Mouse (Mus musculus): ENCODE measurements around the gene Napa. TPM values are rescaled to one million over a fixed set of nuclear protein-coding genes. Genes with fewer than 3 reads are reported as not detected.

Napa gene
- total RNA-seq, 4 experiments from 2014 or later, result 289 to 306 (median 297) TPM

Other genes starting within 250 kb of the Napa start
- not detected for gene Crx, start 218.5 kb upstream of the Napa start, total RNA-seq (2022)
- under 1 TPM in 1 of 4 experiments, not detected in 3; 0.23 TPM for gene Crxos, start 215.8 kb upstream of the Napa start, total RNA-seq (2022)
- gene Selenow, start 176.1 kb upstream of the Napa start, total RNA-seq (2022), result 1,000 to 10,000 TPM; 1,057 to 1,355 (median 1,220) TPM
- gene Nop53, start 152.4 kb upstream of the Napa start, total RNA-seq (2022), result 100 to 1,000 TPM; 103 to 147 (median 122) TPM
- gene Ehd2, start 130.9 kb upstream of the Napa start, total RNA-seq (2022), result 10 to 100 TPM in 1 of 4 experiments, 1 to 10 TPM in 3; 6.3 to 10.3 (median 8.7) TPM
- gene Bicra, start 50.5 kb upstream of the Napa start, total RNA-seq (2022), result 10 to 100 TPM; 15.4 to 20.0 (median 17.2) TPM
- under 1 TPM; 0.67 to 0.98 (median 0.84) TPM for gene Zfp541, start 36.6 kb upstream of the Napa start, total RNA-seq (2022)
- gene Kptn, start 21.4 kb downstream of the Napa start, total RNA-seq (2022), result 10 to 100 TPM; 35.4 to 47.0 (median 41.5) TPM
- 100 to 1,000 TPM; 237 to 262 (median 255) TPM for gene Slc8a2, start 31.4 kb downstream of the Napa start, total RNA-seq (2022)
- gene Meis3, start 76.6 kb downstream of the Napa start, total RNA-seq (2022), result 10 to 100 TPM; 36.4 to 42.8 (median 40.1) TPM
- 10 to 100 TPM; 12.4 to 17.6 (median 13.5) TPM for gene Dhx34, start 123.6 kb downstream of the Napa start, total RNA-seq (2022)
- 1 to 10 TPM in 2 of 4 experiments, under 1 TPM in 2; 0.54 to 1.7 (median 1.1) TPM for gene C5ar2, start 145.7 kb downstream of the Napa start, total RNA-seq (2022)
- 1 to 10 TPM in 3 of 4 experiments, under 1 TPM in 1; 0.61 to 5.4 (median 3.0) TPM for gene C5ar1, start 161.1 kb downstream of the Napa start, total RNA-seq (2022)
- gene Inafm1, start 175.2 kb downstream of the Napa start, total RNA-seq (2022), result 10 to 100 TPM; 30.9 to 39.3 (median 33.1) TPM
- gene Ccdc9, start 188.3 kb downstream of the Napa start, total RNA-seq (2022), result 10 to 100 TPM; 72.6 to 88.3 (median 86.3) TPM
- 10 to 100 TPM in 3 of 4 experiments, 1 to 10 TPM in 1; 8.9 to 14.4 (median 10.9) TPM for gene Bbc3, start 209.9 kb downstream of the Napa start, total RNA-seq (2022)

All from layer of hippocampus, adult 8-10 months (tissue).